Mouse (Mus musculus) Muller cell, postnatal 12 days (primary cell): ENCODE results near the gene Mccc1.

Experiments used
- DNase-seq: peaks from one replicate; pipeline ENCODE4 v3.0.0-alpha.2; 2015; ENCODE audit errors: inconsistent ontology term

The Mccc1 gene

GRCm38 (mm10) chr3:35922522-35922921 lies 78.0 kb downstream of the Mccc1 start:
- peak; percentile 77 for DNase-seq

- DNase-seq = no peak
Measured at GRCm38 (mm10) chr3:35918229-35918628, 82.2 kb downstream of the Mccc1 start.
